Mouse (Mus musculus) brain, embryonic 14.5 days (tissue): ENCODE measurements around the gene Fbxo44.

Source experiments
- CTCF ChIP-seq: fragments of 200-500 bp; IDR thresholded peaks from 2 replicates; pipeline ENCODE4 v1.5.1; 2012; ENCODE audit warnings: inconsistent platforms, mild to moderate bottlenecking, moderate library complexity, borderline replicate concordance; ENCODE audit not compliant: insufficient read depth, insufficient read length; ENCODE audit errors: extremely low read depth
- POLR2A ChIP-seq: fragments of 200-500 bp; IDR thresholded peaks from 2 replicates; pipeline ENCODE4 v1.6.1; 2012; ENCODE audit warnings: mild to moderate bottlenecking, inconsistent platforms, borderline replicate concordance; ENCODE audit not compliant: poor library complexity, insufficient read depth, insufficient read length, severe bottlenecking; ENCODE audit errors: extremely low read depth

GRCm38 (mm10) chr4:148164461-148164860 lies 4.2 kb upstream of the Fbxo44 start:
- TF ChIP-seq CTCF (no peak), POLR2A (no peak)
